Mouse (Mus musculus) embryonic facial prominence, embryonic 15.5 days (tissue): ENCODE data around the gene Agxt2. TPM values are rescaled to one million over a fixed set of nuclear protein-coding genes. Genes with fewer than 3 reads are reported as not detected.
A peak's percentile ranks its signal among the peaks of the same experiment; 100 is the strongest.

Experiments used
- ATAC-seq: fragments of 200-750 bp; cut with Nextera tagmentation; 2 replicates; pipeline ENCODE4 v1.8.0; 2017; ENCODE audit warnings: low read depth, moderate TSS enrichment; ENCODE audit not compliant: insufficient number of reproducible peaks, low FRiP score, low TSS enrichment
- H3K27ac ChIP-seq: fragments of 300-500 bp; sonication (generic); replicated peaks from 2 replicates; pipeline ENCODE4 v1.5.1; 2015; ENCODE audit warnings: mild to moderate bottlenecking, inconsistent platforms
- H3K27me3 ChIP-seq: fragments of 300-500 bp; sonication (generic); 2 replicates; pipeline ENCODE4 v1.6.1; 2015; ENCODE audit warnings: inconsistent platforms
- H3K36me3 ChIP-seq: fragments of 300-500 bp; sonication (generic); 2 replicates; pipeline ENCODE4 v1.6.1; 2015; ENCODE audit warnings: mild to moderate bottlenecking, inconsistent platforms
- H3K4me1 ChIP-seq: fragments of 300-500 bp; sonication (generic); 2 replicates; pipeline ENCODE4 v1.6.1; 2015; ENCODE audit warnings: inconsistent platforms
- H3K4me2 ChIP-seq: fragments of 300-500 bp; sonication (generic); replicated peaks from 2 replicates; pipeline ENCODE4 v1.6.1; 2015; ENCODE audit warnings: mild to moderate bottlenecking, inconsistent platforms
- H3K4me3 ChIP-seq: fragments of 300-500 bp; sonication (generic); replicated peaks from 2 replicates; pipeline ENCODE4 v1.5.1; 2015; ENCODE audit warnings: mild to moderate bottlenecking, inconsistent platforms
- H3K9ac ChIP-seq: fragments of 300-500 bp; sonication (generic); 2 replicates; pipeline ENCODE4 v1.6.1; 2015; ENCODE audit warnings: inconsistent platforms
- H3K9me3 ChIP-seq: fragments of 300-500 bp; sonication (generic); replicated peaks from 2 replicates; pipeline ENCODE4 v1.6.1; 2016; ENCODE audit warnings: inconsistent platforms
- WGBS: fragments of 180-500 bp; shearing (Covaris S2); methylation state at CpG from one replicate; pipeline ENCODE4 v1.1.7; 2015; 5-methylcytosine and 5-hydroxymethylcytosine counted together
- polyA plus RNA-seq: library from polyadenylated mRNA; unstranded; fragments of >200 nt; fragmentation: Nextera tagmentation; extraction: Ambion mirVana; gene quantifications from 2 replicates; pipeline ENCODE4 v1.2.1, GENCODE M21; 2015

The Agxt2 gene
- polyA plus RNA-seq, 1 experiment from 2014 or later, result not detected

GRCm38 (mm10) chr15:10379757-10380458 is 21.6 kb downstream of the Agxt2 start:
- H3K9me3 ChIP-seq, result no peaks in the 10 kb centered on the region
- H3K4me1 ChIP-seq, result 0 out of 2 replicates have a peak, but pooled peaks cover 4% of the 10 kb centered on the region
- no peak for ATAC-seq
- no peak overlapping the region for H3K27ac ChIP-seq
- H3K27me3 ChIP-seq, result no peaks in the 10 kb centered on the region
- no peak overlapping the region for H3K4me2 ChIP-seq
- 87% methylated on average over 3 of the region's 3 CpGs for WGBS
- no peak overlapping the region for H3K9ac ChIP-seq
- no peak overlapping the region for H3K4me3 ChIP-seq
- no peaks in the 10 kb centered on the region for H3K36me3 ChIP-seq

- no peak overlapping the region for H3K9ac ChIP-seq
- 67% methylated on average over 2 of the region's 2 CpGs for whole genome bisulfite sequencing
- H3K4me1 ChIP-seq, result no peaks in the 10 kb centered on the region
- H3K27me3 ChIP-seq, result no peaks in the 10 kb centered on the region
- no peak for ATAC-seq
- no peak overlapping the region for H3K4me3 ChIP-seq
- no peak overlapping the region for H3K4me2 ChIP-seq
- H3K9me3 ChIP-seq, result no peaks in the 10 kb centered on the region
- H3K36me3 ChIP-seq, result no peaks in the 10 kb centered on the region
- H3K27ac ChIP-seq, result no peak overlapping the region
These were observed 28.9 kb downstream of the Agxt2 start for GRCm38 (mm10) chr15:10387263-10387662.

GRCm38 (mm10) chr15:10399795-10400194 is 41.5 kb downstream of the Agxt2 start:
- ATAC-seq, result no peak
- no peak overlapping the region for H3K4me3 ChIP-seq
- no peaks in the 10 kb centered on the region for H3K9me3 ChIP-seq
- no peak overlapping the region for H3K4me2 ChIP-seq
- H3K9ac ChIP-seq, result no peak overlapping the region
- no peaks in the 10 kb centered on the region for H3K4me1 ChIP-seq
- H3K36me3 ChIP-seq, result no peaks in the 10 kb centered on the region
- H3K27me3 ChIP-seq, result no peaks in the 10 kb centered on the region
- no peak overlapping the region for H3K27ac ChIP-seq
- WGBS, result 58% methylated on average over 2 of the region's 2 CpGs

GRCm38 (mm10) chr15:10400415-10400814 is 42.1 kb downstream of the Agxt2 start:
- Histone ChIP-seq H3K4me2 (no peak overlapping the region), H3K4me3 (no peak overlapping the region), H3K36me3 (no peaks in the 10 kb centered on the region), H3K4me1 (no peaks in the 10 kb centered on the region), H3K27me3 (no peaks in the 10 kb centered on the region), H3K27ac (no peak overlapping the region), H3K9me3 (no peaks in the 10 kb centered on the region), H3K9ac (no peak overlapping the region)
- 57% methylated on average over 3 of the region's 3 CpGs for WGBS
- no peak for ATAC-seq

- no peak overlapping the region for H3K4me2 ChIP-seq
- no peak for ATAC-seq
- no peaks in the 10 kb centered on the region for H3K4me1 ChIP-seq
- no peak overlapping the region for H3K4me3 ChIP-seq
- no peak overlapping the region for H3K27ac ChIP-seq
- no peaks in the 10 kb centered on the region for H3K36me3 ChIP-seq
- 70% methylated on average over 3 of the region's 3 CpGs for WGBS
- no peaks in the 10 kb centered on the region for H3K9me3 ChIP-seq
- no peaks in the 10 kb centered on the region for H3K27me3 ChIP-seq
- H3K9ac ChIP-seq, result no peak overlapping the region
These were observed 51.5 kb downstream of the Agxt2 start for GRCm38 (mm10) chr15:10409842-10410241.

GRCm38 (mm10) chr15:10410881-10411280 is 52.5 kb downstream of the Agxt2 start:
- no peak for ATAC-seq
- 79% methylated on average over 2 of the region's 2 CpGs for WGBS
- Histone ChIP-seq H3K36me3 (no peaks in the 10 kb centered on the region), H3K27ac (no peak overlapping the region), H3K9ac (no peak overlapping the region), H3K27me3 (no peaks in the 10 kb centered on the region), H3K9me3 (no peaks in the 10 kb centered on the region), H3K4me3 (no peak overlapping the region), H3K4me1 (no peaks in the 10 kb centered on the region), H3K4me2 (no peak overlapping the region)

GRCm38 (mm10) chr15:10413656-10414055 is 55.3 kb downstream of the Agxt2 start:
- H3K9me3 ChIP-seq, result no peaks in the 10 kb centered on the region
- no peak for ATAC-seq

GRCm38 (mm10) chr15:10421138-10421784 is 62.9 kb downstream of the Agxt2 start:
- 29% methylated on average over 7 of the region's 7 CpGs for WGBS
- peak; percentile 34; the same call in 1 of the 2 replicates for ATAC-seq
- H3K4me3 ChIP-seq, result no peak overlapping the region
- no peaks in the 10 kb centered on the region for H3K36me3 ChIP-seq
- no peaks in the 10 kb centered on the region for H3K27me3 ChIP-seq
- H3K4me1 ChIP-seq, result no peaks in the 10 kb centered on the region
- no peak overlapping the region for H3K4me2 ChIP-seq
- H3K9me3 ChIP-seq, result no peaks in the 10 kb centered on the region
- no peak overlapping the region for H3K27ac ChIP-seq
- H3K9ac ChIP-seq, result no peak overlapping the region

More at GRCm38 (mm10) chr15:10413656-10414055, 55.3 kb downstream of the Agxt2 start:
- no peak overlapping the region for H3K27ac ChIP-seq
- H3K27me3 ChIP-seq, result no peaks in the 10 kb centered on the region
- 79% methylated on average over 6 of the region's 6 CpGs for WGBS
- no peak overlapping the region for H3K4me2 ChIP-seq
- no peaks in the 10 kb centered on the region for H3K4me1 ChIP-seq
- no peak overlapping the region for H3K4me3 ChIP-seq
- no peaks in the 10 kb centered on the region for H3K36me3 ChIP-seq
- no peak overlapping the region for H3K9ac ChIP-seq

- 50% methylated on average over 1 of the region's 1 CpGs for WGBS
- no peak for ATAC-seq
These were observed 63.4 kb downstream of the Agxt2 start for GRCm38 (mm10) chr15:10421785-10422144.

GRCm38 (mm10) chr15:10426124-10426523 is 67.8 kb downstream of the Agxt2 start:
- Histone ChIP-seq H3K27ac (no peak overlapping the region), H3K9me3 (no peaks in the 10 kb centered on the region), H3K27me3 (no peaks in the 10 kb centered on the region), H3K9ac (no peak overlapping the region), H3K4me1 (no peaks in the 10 kb centered on the region), H3K4me3 (no peak overlapping the region), H3K36me3 (no peaks in the 10 kb centered on the region), H3K4me2 (no peak overlapping the region)
- 89% methylated on average over 6 of the region's 6 CpGs for WGBS
- ATAC-seq, result no peak

More at GRCm38 (mm10) chr15:10421785-10422144, 63.4 kb downstream of the Agxt2 start:
- Histone ChIP-seq H3K36me3 (no peaks in the 10 kb centered on the region), H3K27me3 (no peaks in the 10 kb centered on the region), H3K4me3 (no peak overlapping the region), H3K27ac (no peak overlapping the region), H3K9me3 (no peaks in the 10 kb centered on the region), H3K9ac (no peak overlapping the region), H3K4me2 (no peak overlapping the region), H3K4me1 (no peaks in the 10 kb centered on the region)

GRCm38 (mm10) chr15:10426545-10427266 is 68.4 kb downstream of the Agxt2 start:
- no peak overlapping the region for H3K4me2 ChIP-seq
- ATAC-seq, result no peak
- no peak overlapping the region for H3K9ac ChIP-seq
- no peaks in the 10 kb centered on the region for H3K4me1 ChIP-seq
- 90% methylated on average over 13 of the region's 13 CpGs for WGBS
- no peaks in the 10 kb centered on the region for H3K36me3 ChIP-seq
- no peaks in the 10 kb centered on the region for H3K27me3 ChIP-seq
- no peaks in the 10 kb centered on the region for H3K9me3 ChIP-seq
- no peak overlapping the region for H3K27ac ChIP-seq
- no peak overlapping the region for H3K4me3 ChIP-seq
